Mouse (Mus musculus) hindbrain, embryonic 14.5 days (tissue): ENCODE data around the gene Mlx. TPM values are rescaled to one million over a fixed set of nuclear protein-coding genes. Genes with fewer than 3 reads are reported as not detected.

Source experiments
- ATAC-seq: fragments of 200-750 bp; cut with Nextera tagmentation; 2 replicates; pipeline ENCODE4 v1.8.0; 2017; ENCODE audit warnings: moderate number of reproducible peaks, mild to moderate bottlenecking, moderate TSS enrichment, moderate library complexity; ENCODE audit not compliant: low FRiP score
- DNase-seq: peaks from one replicate; pipeline ENCODE4 v3.0.0-alpha.2; 2015; ENCODE audit warnings: low spot score
- H3K27ac ChIP-seq: fragments of 300-500 bp; sonication (generic); 2 replicates; pipeline ENCODE4 v1.5.1; 2014; ENCODE audit warnings: mild to moderate bottlenecking, moderate library complexity
- H3K27me3 ChIP-seq: fragments of 300-500 bp; sonication (generic); 2 replicates; pipeline ENCODE4 v1.6.1; 2014; ENCODE audit warnings: mild to moderate bottlenecking, low read length, mixed read lengths; ENCODE audit not compliant: control insufficient read depth, insufficient read depth
- H3K36me3 ChIP-seq: fragments of 300-500 bp; sonication (generic); replicated peaks from 2 replicates; pipeline ENCODE4 v1.6.1; 2014; ENCODE audit not compliant: control insufficient read depth, insufficient read depth
- H3K4me1 ChIP-seq: fragments of 300-500 bp; sonication (generic); replicated peaks from 2 replicates; pipeline ENCODE4 v1.6.1; 2014; ENCODE audit warnings: antibody characterized with exemption, low read length, mixed read lengths; ENCODE audit not compliant: control insufficient read depth, insufficient read depth
- H3K4me2 ChIP-seq: fragments of 300-500 bp; sonication (generic); replicated peaks from 2 replicates; pipeline ENCODE4 v1.6.1; 2014; ENCODE audit warnings: mild to moderate bottlenecking, moderate library complexity
- H3K4me3 ChIP-seq: fragments of 300-500 bp; sonication (generic); replicated peaks from 2 replicates; pipeline ENCODE4 v1.5.1; 2014; ENCODE audit warnings: mild to moderate bottlenecking, low read length
- H3K9ac ChIP-seq: fragments of 300-500 bp; sonication (generic); 2 replicates; pipeline ENCODE4 v1.6.1; 2014
- H3K9me3 ChIP-seq: fragments of 300-500 bp; sonication (generic); 2 replicates; pipeline ENCODE4 v1.6.1; 2016; ENCODE audit warnings: low read length; ENCODE audit not compliant: control insufficient read depth
- WGBS: fragments of 180-500 bp; shearing (Covaris S2); extraction: QIAGEN DNeasy Blood & Tissue Kit; methylation state at CpG from one replicate; pipeline ENCODE4 v1.1.7; 2014; 5-methylcytosine and 5-hydroxymethylcytosine counted together
- polyA plus RNA-seq: library from polyadenylated mRNA; unstranded; fragments of >200 nt; fragmentation: Nextera tagmentation; extraction: Ambion mirVana; gene quantifications from 2 replicates; pipeline ENCODE4 v1.2.1, GENCODE M21; 2014

Mlx gene
- polyA plus RNA-seq, 1 experiment from 2014 or later, result 86.6 TPM

DNA sequence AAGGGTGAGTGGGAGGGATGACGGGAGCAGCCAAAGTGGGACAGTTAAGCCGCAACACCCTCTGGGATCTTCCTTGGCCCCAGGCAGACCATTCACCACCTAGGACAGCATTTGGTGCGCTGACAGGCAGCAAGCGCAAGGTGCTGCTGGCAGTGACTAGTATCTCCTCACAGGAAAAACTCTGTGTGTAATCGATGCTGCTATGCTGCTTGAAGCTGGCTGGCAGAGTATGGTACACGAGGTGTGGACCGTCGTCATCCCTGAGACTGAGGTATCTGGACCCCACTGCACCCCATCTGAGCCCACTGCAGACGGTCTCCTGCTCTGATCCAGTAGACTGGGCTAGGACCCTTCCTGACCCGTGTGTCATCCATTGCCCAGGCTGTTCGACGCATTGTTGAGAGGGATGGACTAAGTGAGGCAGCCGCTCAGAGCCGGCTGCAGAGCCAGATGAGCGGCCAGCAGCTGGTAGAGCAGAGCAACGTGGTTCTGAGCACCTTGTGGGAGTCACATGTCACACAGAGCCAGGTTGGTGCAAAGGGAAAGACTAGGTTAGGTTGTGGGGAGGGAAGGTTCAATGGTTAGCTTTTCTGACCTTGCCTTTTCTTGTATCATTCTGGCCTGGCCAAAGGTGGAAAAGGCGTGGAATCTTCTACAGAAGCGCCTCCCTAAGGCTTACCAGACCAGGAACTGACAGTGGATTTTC lies 1.3 kb upstream of the Mlx start:
- no peak for DNase-seq
- H3K4me3 ChIP-seq, result no peak overlapping the region
- H3K4me1 ChIP-seq, result peaks cover 34% of the 10 kb centered on the region
- no peak overlapping the region; the same call in 1 of the 2 replicates for H3K4me2 ChIP-seq
- no peak for ATAC-seq
- H3K27me3 ChIP-seq, result peaks cover 7% of the 10 kb centered on the region; the same call in 1 of the 2 replicates
- peak overlapping the region; percentile 70; the same call in 1 of the 2 replicates for H3K27ac ChIP-seq
- peak overlapping the region; percentile 90; the same call in 1 of the 2 replicates for H3K9ac ChIP-seq
- 91% methylated on average over 18 of the region's 18 CpGs for WGBS
- H3K9me3 ChIP-seq, result no peaks in the 10 kb centered on the region
- peaks cover 32% of the 10 kb centered on the region for H3K36me3 ChIP-seq

DNA sequence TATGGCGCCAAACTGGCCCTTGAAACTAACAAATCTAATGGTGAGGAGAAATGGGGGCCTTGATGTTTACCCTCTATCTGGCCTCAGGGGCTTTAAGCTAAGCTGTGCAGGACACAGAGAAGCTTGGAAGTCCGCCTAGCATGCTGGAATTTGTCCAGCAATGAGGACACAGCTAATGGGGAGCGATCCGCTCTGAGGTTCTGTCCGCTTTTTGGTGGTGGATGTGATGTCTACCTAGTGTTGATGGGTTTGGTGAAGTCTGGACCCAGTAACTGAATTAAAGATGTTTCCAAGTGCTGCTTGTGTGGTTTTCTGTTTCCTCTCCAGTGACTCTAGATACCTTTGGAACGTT lies 778 bp upstream of the Mlx start:
- H3K27me3 ChIP-seq, result peaks cover 1% of the 10 kb centered on the region; the same call in 1 of the 2 replicates
- peak overlapping the region; percentile 76 for H3K4me2 ChIP-seq
- peaks cover 34% of the 10 kb centered on the region for H3K4me1 ChIP-seq
- H3K9ac ChIP-seq, result peak overlapping the region; percentile 90
- ATAC-seq (no peak), DNase-seq (no peak)
- peak overlapping the region; percentile 81; the same call in 1 of the 2 replicates for H3K4me3 ChIP-seq
- WGBS, result 85% methylated on average over 6 of the region's 6 CpGs
- peaks cover 37% of the 10 kb centered on the region for H3K36me3 ChIP-seq
- peak overlapping the region; percentile 70 for H3K27ac ChIP-seq
- H3K9me3 ChIP-seq, result no peaks in the 10 kb centered on the region

GRCm38 (mm10) chr11:101087682-101088055 lies 592 bp downstream of the Mlx start:
- Histone ChIP-seq H3K27ac (peak overlapping the region; percentile 70), H3K27me3 (no peaks in the 10 kb centered on the region), H3K4me3 (peak overlapping the region; percentile 81), H3K9ac (peak overlapping the region; percentile 90), H3K36me3 (peaks cover 51% of the 10 kb centered on the region), H3K4me1 (peaks cover 27% of the 10 kb centered on the region), H3K4me2 (peak overlapping the region; percentile 76), H3K9me3 (no peaks in the 10 kb centered on the region)
- ATAC-seq, result no peak
- no peak for DNase-seq
- 11% methylated on average over 8 of the region's 8 CpGs for WGBS

DNA sequence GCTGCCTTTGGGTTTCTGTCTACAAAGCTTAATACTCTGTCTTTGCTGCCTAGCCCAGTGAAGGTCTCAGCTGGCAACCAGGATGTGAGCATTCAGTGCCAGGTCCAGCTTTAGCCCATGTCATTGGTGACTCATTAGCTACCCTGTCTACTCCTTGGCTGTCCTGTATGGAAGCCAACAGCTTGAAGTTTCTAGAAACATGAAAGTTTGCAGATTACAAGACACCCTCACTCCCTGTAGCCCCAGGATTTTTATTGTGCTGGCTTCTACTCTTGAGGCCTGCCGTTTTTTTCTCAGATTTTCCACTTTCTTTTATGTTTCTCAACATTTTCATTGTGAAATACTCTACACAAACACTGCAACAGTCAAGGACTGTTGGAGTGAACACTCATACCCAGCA lies 2.9 kb downstream of the Mlx start:
- Histone ChIP-seq H3K4me3 (no peak overlapping the region), H3K9ac (no peak overlapping the region), H3K36me3 (peaks cover 63% of the 10 kb centered on the region), H3K4me2 (no peak overlapping the region), H3K27ac (no peak overlapping the region), H3K27me3 (no peaks in the 10 kb centered on the region), H3K4me1 (peaks cover 23% of the 10 kb centered on the region), H3K9me3 (no peaks in the 10 kb centered on the region)
- ATAC-seq, result no peak
- 81% methylated on average over 1 of the region's 1 CpGs for WGBS
- DNase-seq, result no peak

GRCm38 (mm10) chr11:101094930-101095313 lies 7.8 kb downstream of the Mlx start:
- Histone ChIP-seq H3K27me3 (no peaks in the 10 kb centered on the region), H3K9ac (peak overlapping the region; percentile 60), H3K4me3 (peak overlapping the region; percentile 55), H3K27ac (no peak overlapping the region; the same call in 1 of the 2 replicates), H3K9me3 (no peaks in the 10 kb centered on the region), H3K4me1 (peaks cover 6% of the 10 kb centered on the region), H3K36me3 (peaks cover 77% of the 10 kb centered on the region), H3K4me2 (peak overlapping the region; percentile 69)
- DNase-seq, result no peak
- under 1% methylated on average over 18 of the region's 18 CpGs for WGBS
- ATAC-seq, result peak; percentile 39

- 1% methylated on average over 43 of the region's 43 CpGs for WGBS
- ATAC-seq (peak; percentile 97), DNase-seq (peak; percentile 96)
- Histone ChIP-seq H3K27me3 (no peaks in the 10 kb centered on the region), H3K4me2 (peak within 1 kb of the TSS; percentile 69), H3K9me3 (no peaks in the 10 kb centered on the region), H3K4me1 (peaks cover 6% of the 10 kb centered on the region), H3K9ac (peak within 1 kb of the TSS; percentile 60), H3K27ac (peak within 1 kb of the TSS; percentile 87), H3K36me3 (peaks cover 77% of the 10 kb centered on the region), H3K4me3 (peak within 1 kb of the TSS; percentile 55)
Observed at GRCm38 (mm10) chr11:101095314-101096024, 8.4 kb downstream of the Mlx start, which contains the start of gene Psmc3ip. Gene Psmc3ip (minus strand): TSS chr11:101095436.

DNA sequence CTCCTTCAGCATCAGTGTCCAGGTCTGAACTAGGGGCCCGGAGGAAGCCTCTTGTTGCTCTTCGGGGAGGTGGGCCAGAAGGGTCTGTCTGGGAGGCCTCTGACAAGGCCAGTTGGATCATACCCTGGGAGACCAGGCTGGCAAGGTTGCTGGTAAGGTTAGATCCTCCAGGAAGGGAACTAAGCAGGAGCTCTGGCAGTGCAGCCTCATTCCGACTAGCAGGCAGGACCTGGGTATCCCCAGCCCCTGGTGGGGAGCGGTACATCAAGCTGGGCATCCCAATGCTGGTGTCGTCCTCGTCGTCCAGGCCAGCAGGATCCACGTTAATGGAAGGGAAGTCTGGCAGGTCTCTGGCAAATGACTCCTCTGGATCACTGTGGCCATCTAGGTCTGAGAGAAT lies 11.2 kb downstream of the Mlx start:
- H3K9ac ChIP-seq, result no peak overlapping the region
- 95% methylated on average over 8 of the region's 8 CpGs for WGBS
- no peak overlapping the region for H3K4me3 ChIP-seq
- no peak overlapping the region for H3K4me2 ChIP-seq
- DNase-seq, result no peak
- H3K27ac ChIP-seq, result no peak overlapping the region
- H3K4me1 ChIP-seq, result peaks cover 6% of the 10 kb centered on the region
- H3K27me3 ChIP-seq, result no peaks in the 10 kb centered on the region
- peaks cover 77% of the 10 kb centered on the region for H3K36me3 ChIP-seq
- H3K9me3 ChIP-seq, result no peaks in the 10 kb centered on the region
- no peak for ATAC-seq

DNA sequence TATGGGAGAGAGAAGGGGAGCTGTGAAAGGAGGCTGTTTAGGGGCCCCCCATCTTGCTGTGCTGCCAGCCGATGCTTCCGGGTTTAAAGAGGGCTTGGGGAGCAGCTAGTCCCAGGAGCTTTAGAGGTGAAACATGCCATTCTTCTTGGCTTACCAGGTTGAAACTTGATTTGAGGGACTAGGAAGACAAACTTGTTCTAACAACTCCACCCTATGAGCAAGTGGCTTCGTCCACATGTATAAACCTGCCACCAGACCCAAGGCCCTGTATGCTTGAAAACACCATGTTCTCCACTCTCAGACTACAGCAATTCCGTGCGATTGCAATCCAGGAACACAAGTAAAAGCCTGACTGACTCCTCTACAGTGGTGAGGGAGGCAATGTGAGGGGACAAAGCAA lies 15.9 kb downstream of the Mlx start:
- Histone ChIP-seq H3K4me1 (no peaks in the 10 kb centered on the region), H3K36me3 (peaks cover 83% of the 10 kb centered on the region), H3K9me3 (no peaks in the 10 kb centered on the region), H3K27ac (no peak overlapping the region), H3K4me2 (no peak overlapping the region), H3K9ac (no peak overlapping the region), H3K27me3 (no peaks in the 10 kb centered on the region), H3K4me3 (no peak overlapping the region)
- no peak for DNase-seq
- WGBS, result 96% methylated on average over 5 of the region's 5 CpGs
- ATAC-seq, result no peak

GRCm38 (mm10) chr11:101109351-101109750 lies 22.3 kb downstream of the Mlx start:
- 68% methylated on average over 4 of the region's 4 CpGs for WGBS
- no peak overlapping the region for H3K27ac ChIP-seq
- H3K4me1 ChIP-seq, result no peaks in the 10 kb centered on the region
- peaks cover 19% of the 10 kb centered on the region for H3K36me3 ChIP-seq
- H3K9ac ChIP-seq, result no peak overlapping the region
- ATAC-seq (no peak), DNase-seq (no peak)
- H3K4me2 ChIP-seq, result no peak overlapping the region
- H3K27me3 ChIP-seq, result no peaks in the 10 kb centered on the region
- H3K4me3 ChIP-seq, result no peak overlapping the region
- H3K9me3 ChIP-seq, result no peaks in the 10 kb centered on the region
